Mouse (Mus musculus): ENCODE results near the gene Glod4.

Glod4 gene

GRCm38 (mm10) chr11:76196977-76197469 is 46.5 kb downstream of the Glod4 start:
- no peak for DNase-seq

GRCm38 (mm10) chr11:76196275-76196976 is 47.1 kb downstream of the Glod4 start:
- peak; percentile 11 for DNase-seq

DNA sequence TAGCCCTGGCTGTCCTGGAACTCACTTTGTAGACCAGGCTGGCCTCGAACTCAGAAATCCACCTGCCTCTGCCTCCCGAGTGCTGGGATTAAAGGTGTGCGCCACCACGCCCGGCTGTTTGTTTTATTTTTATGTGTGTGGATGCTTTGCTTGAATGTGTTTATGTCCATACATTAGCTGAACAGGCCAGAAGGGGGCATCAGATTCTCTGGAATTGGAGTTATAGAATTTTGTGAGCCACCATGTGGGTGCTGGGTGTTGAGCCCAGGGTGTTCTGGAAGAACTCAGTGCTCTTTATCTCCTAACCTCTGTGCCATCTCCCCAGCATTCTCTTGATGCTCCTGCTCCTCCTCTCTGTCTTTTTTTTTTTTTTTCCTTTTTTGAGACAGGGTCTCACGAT is 56.6 kb downstream of the Glod4 start:
- DNase-seq = peak; percentile 11

DNA sequence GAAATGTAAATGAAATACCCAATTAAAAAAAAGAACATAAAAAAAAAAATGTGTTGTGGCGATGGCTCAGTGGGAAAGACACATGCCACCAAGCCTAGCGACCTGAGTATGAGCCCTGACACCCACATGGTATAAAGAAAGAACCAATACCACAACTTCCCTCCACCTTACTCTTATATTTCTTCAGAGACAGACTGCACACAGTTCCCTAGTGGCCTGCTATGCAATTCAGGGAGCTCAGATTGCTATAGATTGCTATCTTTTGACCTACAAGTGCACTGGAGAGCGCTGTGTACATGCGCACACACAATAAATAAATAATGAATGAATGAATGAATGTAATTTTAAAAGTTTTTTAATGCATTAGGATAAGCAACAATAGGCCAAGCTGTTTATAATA is 59.8 kb downstream of the Glod4 start:
- peak; percentile 11 for DNase-seq

DNA sequence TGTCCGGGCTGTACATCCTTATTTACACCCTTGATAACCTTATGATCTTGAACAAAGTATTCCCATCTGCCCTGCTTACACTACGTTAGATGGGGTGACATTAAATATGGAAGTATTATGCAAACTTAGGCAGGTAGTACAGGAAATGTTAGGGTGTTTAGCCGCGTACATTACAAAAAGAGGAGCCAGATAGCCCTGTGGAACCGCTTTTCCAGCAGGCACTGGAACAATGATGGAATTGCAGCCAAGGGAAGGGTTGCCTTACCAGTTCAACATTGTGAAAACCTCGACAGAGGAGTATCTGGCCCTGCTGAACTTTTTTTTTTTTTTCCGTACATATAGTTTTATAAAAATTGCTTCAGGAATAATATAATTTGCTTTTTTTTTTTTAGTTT is 63.4 kb downstream of the Glod4 start:
- no peak for DNase-seq

GRCm38 (mm10) chr11:76179495-76180145 is 63.9 kb downstream of the Glod4 start, which contains the start of the genes Vps53 and Fam57a:
Gene Vps53, minus strand, starts transcription at chr11:76179647.
Gene Fam57a, plus strand, starts transcription at chr11:76179671.
- peak; percentile 93 for DNase-seq

DNA sequence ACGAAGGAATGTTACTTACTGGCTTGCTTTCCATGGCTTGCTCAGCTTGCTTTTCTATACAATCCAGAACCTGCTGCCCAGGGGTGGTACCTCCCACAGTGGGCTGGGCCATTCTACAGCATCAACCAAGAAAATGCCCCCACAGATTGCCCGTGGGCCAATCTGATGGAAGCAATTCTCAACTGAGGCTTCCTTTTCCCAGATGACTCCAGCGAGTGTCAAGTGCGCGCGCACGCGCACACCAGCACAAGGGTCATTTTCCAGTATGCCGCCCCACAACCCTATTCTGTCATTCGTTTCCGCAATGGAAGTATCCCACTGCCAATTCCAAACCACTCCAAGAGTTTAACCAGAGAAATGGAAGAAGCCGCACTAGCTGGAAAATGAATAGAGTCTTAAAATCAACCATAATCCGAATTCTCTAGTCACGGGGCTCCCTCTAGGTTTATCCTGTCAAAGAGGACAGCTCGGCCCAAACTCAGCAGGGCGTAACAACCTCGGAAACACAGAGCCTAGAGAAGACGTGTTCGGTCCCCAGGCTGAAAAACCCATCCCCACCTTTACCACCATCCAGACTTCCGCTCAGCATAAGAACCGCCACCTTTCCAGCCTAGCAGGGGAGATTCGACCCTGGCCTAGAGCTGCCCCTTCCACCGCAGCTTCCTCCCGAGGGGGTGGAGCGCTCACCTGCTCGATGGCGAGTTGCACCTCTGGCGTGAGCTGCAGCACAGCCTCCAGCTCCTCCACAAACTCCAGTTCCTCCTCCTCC is 64.6 kb downstream of the Glod4 start:
- peak; percentile 35 for DNase-seq

DNA sequence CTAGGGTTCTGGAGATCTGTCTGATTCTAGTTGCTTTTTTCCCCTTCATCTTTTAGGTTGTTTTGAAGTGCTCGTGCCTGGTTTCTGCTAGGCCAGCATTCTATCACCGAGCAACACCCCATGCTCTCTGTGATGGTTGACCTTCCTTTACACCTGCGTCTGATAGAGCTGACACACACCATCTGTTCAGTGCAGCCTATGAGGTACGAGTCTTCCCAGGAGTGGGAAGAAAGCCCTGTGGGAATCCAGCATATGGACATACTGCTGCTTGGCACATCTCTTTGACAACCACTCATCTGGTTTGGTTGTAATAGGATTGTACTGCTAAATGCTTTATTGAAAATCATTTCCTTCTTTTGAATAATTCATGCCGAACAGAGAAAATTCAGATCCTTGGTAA is 73.3 kb downstream of the Glod4 start:
- DNase-seq = no peak

DNA sequence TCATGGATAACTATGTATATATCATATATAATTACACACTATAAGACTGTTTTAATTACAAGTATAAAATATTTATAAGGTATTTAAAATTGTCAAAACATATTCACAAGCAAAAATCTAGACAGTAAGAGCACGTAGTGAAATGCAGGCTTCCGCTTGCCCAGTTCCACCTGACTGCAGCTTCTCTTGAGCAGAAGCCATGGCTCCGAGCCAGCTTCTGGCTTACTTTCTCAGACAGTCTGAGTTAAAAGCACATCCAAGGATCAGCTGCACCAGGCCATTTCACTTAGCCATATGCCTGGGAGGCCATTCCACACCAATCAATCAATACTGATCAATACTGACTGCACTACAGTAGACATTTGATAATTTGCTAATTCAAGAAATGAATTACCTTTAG is 74.5 kb downstream of the Glod4 start:
- DNase-seq = no peak

DNA sequence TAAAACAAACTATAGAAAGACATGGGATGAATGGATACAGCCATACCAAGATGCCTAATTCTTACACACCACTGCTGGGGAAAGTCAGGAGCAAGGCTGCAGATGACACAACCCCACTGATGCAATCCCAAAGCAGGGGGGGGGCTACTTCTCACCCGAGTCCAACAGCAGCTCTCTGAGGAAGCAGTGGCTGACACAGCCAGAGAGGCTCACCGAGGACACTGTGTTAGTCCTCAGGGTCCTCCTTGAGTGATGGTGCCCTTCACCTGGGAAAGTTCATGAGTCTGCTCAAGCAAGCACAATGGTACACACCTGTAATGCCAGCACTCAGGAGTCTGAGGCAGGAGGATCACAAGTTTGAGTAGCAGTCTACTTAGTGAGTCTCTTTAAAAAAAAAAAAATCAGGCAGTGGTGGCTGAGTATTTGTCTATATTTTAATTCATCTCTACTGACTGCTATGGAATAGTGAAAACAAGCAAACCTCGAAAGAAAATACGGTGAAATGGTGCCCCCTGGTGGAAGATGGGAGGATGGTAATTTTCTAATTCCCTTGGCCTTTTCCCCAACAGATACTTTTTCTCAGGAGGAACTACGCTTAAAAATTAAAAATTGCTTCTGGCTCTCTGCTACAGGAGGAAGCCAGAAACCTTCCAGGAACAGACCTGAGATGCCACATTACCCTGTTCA is 76.3 kb downstream of the Glod4 start:
- DNase-seq = peak; percentile 83

GRCm38 (mm10) chr11:76166657-76167056 is 76.9 kb downstream of the Glod4 start:
- DNase-seq = no peak

GRCm38 (mm10) chr11:76160251-76160650 is 83.3 kb downstream of the Glod4 start:
- no peak for DNase-seq

- DNase-seq = no peak
Observed at GRCm38 (mm10) chr11:76158375-76158774, 85.2 kb downstream of the Glod4 start.

DNA sequence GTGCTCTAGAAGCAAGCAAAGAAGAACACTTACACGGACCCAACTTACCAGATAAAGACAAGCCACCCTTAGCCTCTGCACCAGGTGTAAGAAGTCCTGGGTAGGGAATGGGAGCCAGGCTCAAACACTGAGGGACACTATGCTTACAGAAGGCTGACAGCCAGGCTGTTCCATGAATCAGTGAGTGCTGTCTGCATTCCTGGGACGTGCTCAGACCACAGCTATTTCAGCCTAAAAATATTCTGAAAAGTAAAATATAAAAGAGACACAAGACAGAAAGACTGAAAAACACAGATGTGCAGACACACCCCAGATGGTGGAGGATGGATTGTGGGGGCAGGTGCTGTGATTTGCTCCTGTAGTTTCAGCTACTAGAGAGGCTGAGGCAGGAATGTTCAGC is 88.7 kb downstream of the Glod4 start:
- DNase-seq = no peak

DNA sequence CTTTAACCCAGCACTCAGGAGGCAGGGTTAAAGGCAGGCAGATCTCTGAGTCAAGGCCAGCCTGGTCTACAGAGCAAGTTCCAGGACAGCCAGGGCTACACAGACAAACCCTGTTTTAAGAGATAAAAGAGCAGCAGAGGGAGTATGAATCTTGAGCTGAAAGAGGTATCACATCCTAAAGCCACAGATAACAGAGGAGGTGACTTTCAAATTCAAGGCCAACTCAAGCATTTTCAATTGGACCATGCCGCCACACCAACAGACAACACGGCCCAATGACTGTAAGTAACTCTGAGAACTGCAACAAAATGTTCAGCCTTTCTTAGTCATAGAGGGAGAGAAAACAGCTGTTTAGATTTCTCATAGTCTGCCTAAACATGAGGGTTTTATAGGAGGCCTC is 89.3 kb downstream of the Glod4 start:
- DNase-seq = no peak

DNA sequence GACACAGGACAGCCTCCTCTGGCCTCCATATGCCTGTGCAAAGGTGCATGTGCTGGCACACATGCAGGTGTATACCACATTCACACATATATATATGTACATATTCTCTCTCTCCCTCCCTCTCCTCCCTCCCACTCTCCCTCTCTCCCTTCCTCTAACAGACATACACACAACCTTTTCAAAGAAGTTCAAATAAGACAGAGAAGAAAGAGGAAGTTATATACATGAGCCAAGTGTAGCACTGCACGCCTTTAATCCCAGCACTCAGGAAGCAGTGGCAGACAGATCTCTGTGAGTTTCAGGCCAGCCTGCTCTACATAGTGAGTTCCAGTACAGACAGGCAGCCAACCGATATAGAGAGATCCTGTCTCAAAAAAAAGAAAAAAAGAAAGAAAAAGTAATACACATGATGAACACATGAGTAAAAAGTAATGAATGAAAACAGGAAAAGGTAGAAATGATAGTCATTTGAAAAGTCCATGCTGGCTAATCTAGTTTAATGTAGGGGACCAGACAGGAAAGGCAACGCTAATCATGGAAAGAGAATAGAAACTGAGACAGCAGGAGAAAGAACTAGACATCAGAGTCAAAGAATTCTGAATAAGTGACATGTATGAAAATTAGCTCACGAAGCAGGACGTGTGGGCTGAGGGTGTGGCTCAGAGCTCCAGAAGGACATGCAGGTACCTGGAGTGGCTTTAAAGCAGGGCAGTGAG is 90.1 kb downstream of the Glod4 start:
- no peak for DNase-seq

DNA sequence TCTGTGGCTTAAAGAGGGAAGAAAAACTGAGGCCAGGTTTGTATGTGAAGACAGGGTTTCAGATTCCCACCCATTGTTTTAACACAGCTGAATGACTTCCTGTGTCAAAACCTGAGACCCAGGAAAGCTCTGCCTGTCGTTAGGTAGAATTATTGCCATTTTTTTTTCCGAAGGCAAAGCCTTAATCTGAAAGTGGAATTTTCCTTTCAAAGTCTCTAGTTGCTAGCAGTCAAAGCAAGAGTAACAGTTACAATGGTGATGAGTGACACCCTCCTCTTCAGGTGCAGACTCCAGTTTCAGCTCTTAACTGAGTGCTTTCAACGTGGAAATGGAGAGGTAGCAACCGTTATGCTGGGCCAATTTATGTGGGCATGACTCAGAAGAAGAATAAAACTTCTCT is 92.5 kb downstream of the Glod4 start:
- no peak for DNase-seq

DNA sequence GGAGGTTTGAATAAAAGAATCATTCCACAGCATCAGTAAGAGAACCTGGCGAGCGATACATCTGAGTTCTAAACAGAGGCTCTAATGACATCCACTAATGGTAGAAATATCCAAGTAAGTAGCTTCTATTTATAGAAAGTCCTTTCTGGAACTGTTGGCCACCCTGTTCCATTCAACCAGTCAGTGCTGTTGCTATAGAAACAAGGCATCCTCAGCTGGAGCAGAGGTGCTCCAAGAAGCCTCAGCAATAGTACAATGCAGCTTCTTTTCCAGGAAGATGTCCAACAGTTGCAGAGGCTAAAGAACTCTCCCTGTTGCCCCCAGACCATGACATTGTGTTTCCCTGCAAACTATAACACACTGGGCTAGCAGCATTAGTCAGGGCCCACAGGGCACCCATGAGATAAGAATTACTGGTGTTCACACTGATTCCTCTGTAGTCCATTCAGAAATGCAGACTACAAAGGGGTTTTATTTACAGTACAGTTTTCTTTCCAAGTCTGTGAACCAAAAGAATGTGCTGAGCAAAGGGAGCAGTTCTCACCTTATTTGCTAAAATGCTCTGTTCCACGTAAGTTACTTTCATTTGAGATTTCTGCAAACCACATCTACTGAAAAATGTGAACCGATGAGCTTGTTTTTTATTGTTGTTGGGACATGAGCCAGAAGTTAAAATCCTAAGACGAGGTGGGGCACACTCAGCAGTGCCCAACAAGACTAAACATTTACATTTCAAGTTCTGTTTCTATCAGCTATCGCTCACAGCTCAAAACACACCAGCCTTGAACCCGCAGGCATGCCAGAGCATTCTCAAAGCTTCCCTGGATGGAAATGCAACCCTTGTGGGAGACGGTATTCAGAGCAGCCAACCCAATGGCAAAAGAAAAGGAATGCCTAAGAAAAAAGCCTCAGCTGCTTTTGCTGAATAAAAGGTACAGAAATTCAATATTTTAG is 95.2 kb downstream of the Glod4 start:
- DNase-seq = peak; percentile 41

- DNase-seq = no peak
Observed at GRCm38 (mm10) chr11:76146187-76147010, 97.1 kb downstream of the Glod4 start.

GRCm38 (mm10) chr11:76145169-76145568 is 98.4 kb downstream of the Glod4 start:
- DNase-seq = no peak

Data from lung, postnatal 36 days (tissue).